Mouse (Mus musculus): Measurements from ENCODE around the gene Arpc2.

Arpc2 gene

GRCm38 (mm10) chr1:74235938-74236589 lies at the start of gene Arpc2:
Arpc2 (plus strand) TSS chr1:74236084.
- DNase-seq (ENCODE audit: low read depth, low spot score) = peak; percentile 99

GRCm38 (mm10) chr1:74190471-74190870 lies 45.4 kb upstream of the Arpc2 start:
- no peak for DNase-seq (ENCODE audit: low read depth, low spot score)

- no peak for DNase-seq (ENCODE audit: low read depth, low spot score)
These were observed 43.2 kb upstream of the Arpc2 start for GRCm38 (mm10) chr1:74192711-74193110.

- DNase-seq (ENCODE audit: low read depth, low spot score) = peak; percentile 37
These were observed 41.4 kb upstream of the Arpc2 start, which contains the start of gene Cxcr1 for GRCm38 (mm10) chr1:74194445-74194844. Cxcr1 (minus strand) TSS chr1:74194631.

GRCm38 (mm10) chr1:74195961-74196360 lies 39.9 kb upstream of the Arpc2 start:
- peak; percentile 63 for DNase-seq (ENCODE audit: low read depth, low spot score)

- DNase-seq (ENCODE audit: low read depth, low spot score) = no peak
These were observed 39.1 kb upstream of the Arpc2 start for GRCm38 (mm10) chr1:74196621-74197419.

- no peak for DNase-seq (ENCODE audit: low read depth, low spot score)
These were observed 38.0 kb upstream of the Arpc2 start for GRCm38 (mm10) chr1:74197726-74198470.

GRCm38 (mm10) chr1:74199046-74199445 lies 36.8 kb upstream of the Arpc2 start:
- DNase-seq (ENCODE audit: low read depth, low spot score) = no peak

- DNase-seq (ENCODE audit: low read depth, low spot score) = peak; percentile 72
These were observed 34.6 kb upstream of the Arpc2 start for GRCm38 (mm10) chr1:74201048-74201844.

GRCm38 (mm10) chr1:74203457-74203856 lies 32.4 kb upstream of the Arpc2 start:
- no peak for DNase-seq (ENCODE audit: low read depth, low spot score)

- peak; percentile 61 for DNase-seq (ENCODE audit: low read depth, low spot score)
These were observed 30.0 kb upstream of the Arpc2 start for GRCm38 (mm10) chr1:74205881-74206280.

- DNase-seq (ENCODE audit: low read depth, low spot score) = no peak
These were observed 29.2 kb upstream of the Arpc2 start for GRCm38 (mm10) chr1:74206642-74207041.

GRCm38 (mm10) chr1:74207906-74208305 lies 28.0 kb upstream of the Arpc2 start:
- no peak for DNase-seq (ENCODE audit: low read depth, low spot score)

GRCm38 (mm10) chr1:74208941-74209340 lies 26.9 kb upstream of the Arpc2 start:
- no peak for DNase-seq (ENCODE audit: low read depth, low spot score)

GRCm38 (mm10) chr1:74219922-74220321 lies 16.0 kb upstream of the Arpc2 start:
- no peak for DNase-seq (ENCODE audit: low read depth, low spot score)

- peak; percentile 86 for DNase-seq (ENCODE audit: low read depth, low spot score)
These were observed 8.6 kb upstream of the Arpc2 start for GRCm38 (mm10) chr1:74227317-74227716.

- no peak for DNase-seq (ENCODE audit: low read depth, low spot score)
These were observed 5.9 kb upstream of the Arpc2 start for GRCm38 (mm10) chr1:74229942-74230341.

- DNase-seq (ENCODE audit: low read depth, low spot score) = no peak
These were observed 4.9 kb upstream of the Arpc2 start for GRCm38 (mm10) chr1:74230992-74231391.

GRCm38 (mm10) chr1:74236590-74237317 lies 870 bp downstream of the Arpc2 start:
- DNase-seq (ENCODE audit: low read depth, low spot score) = peak; percentile 66

- peak; percentile 31 for DNase-seq (ENCODE audit: low read depth, low spot score)
These were observed 1.8 kb downstream of the Arpc2 start for GRCm38 (mm10) chr1:74237671-74238070.

- DNase-seq (ENCODE audit: low read depth, low spot score) = peak; percentile 40
These were observed 2.3 kb downstream of the Arpc2 start for GRCm38 (mm10) chr1:74238136-74238535.
